Mouse (Mus musculus): ENCODE data around the gene Ammecr1. TPM values are rescaled to one million over a fixed set of nuclear protein-coding genes. Genes with fewer than 3 reads are reported as not detected.

Ammecr1 gene
- total RNA-seq, 2 experiments from 2014 or later, result 10.1 to 11.6 TPM

GRCm38 (mm10) chrX:142916719-142917118, 49.8 kb downstream of the Ammecr1 start:
- DNase-seq, result no peak

GRCm38 (mm10) chrX:142914208-142914607, 52.3 kb downstream of the Ammecr1 start:
- no peak for DNase-seq

GRCm38 (mm10) chrX:142903854-142904253, 62.7 kb downstream of the Ammecr1 start:
- no peak for DNase-seq

GRCm38 (mm10) chrX:142902599-142902998, 63.9 kb downstream of the Ammecr1 start:
- no peak for DNase-seq

- no peak for DNase-seq
These were observed 64.6 kb downstream of the Ammecr1 start for GRCm38 (mm10) chrX:142901915-142902314.

GRCm38 (mm10) chrX:142898295-142898887, 68.1 kb downstream of the Ammecr1 start:
- DNase-seq, result peak in 1 of 2 experiments; percentile 7

- DNase-seq, result no peak
These were observed 69.0 kb downstream of the Ammecr1 start for GRCm38 (mm10) chrX:142897477-142898000.

- no peak for DNase-seq
These were observed 71.2 kb downstream of the Ammecr1 start for GRCm38 (mm10) chrX:142895316-142895715.

- no peak for DNase-seq
These were observed 80.6 kb downstream of the Ammecr1 start for GRCm38 (mm10) chrX:142885962-142886361.

- DNase-seq, result no peak
These were observed 82.9 kb downstream of the Ammecr1 start for GRCm38 (mm10) chrX:142883593-142883992.

- no peak for DNase-seq
These were observed 84.3 kb downstream of the Ammecr1 start for GRCm38 (mm10) chrX:142882255-142882654.

GRCm38 (mm10) chrX:142869844-142870243, 96.7 kb downstream of the Ammecr1 start:
- DNase-seq, result peak in 1 of 2 experiments; percentile 9

GRCm38 (mm10) chrX:142848032-142848431, 118.5 kb downstream of the Ammecr1 start:
- no peak for DNase-seq

- DNase-seq, result peak; percentile 57 to 58
These were observed 120.3 kb downstream of the Ammecr1 start for GRCm38 (mm10) chrX:142846266-142846665.

- DNase-seq, result no peak
These were observed 124.6 kb downstream of the Ammecr1 start for GRCm38 (mm10) chrX:142841916-142842315.

GRCm38 (mm10) chrX:142839411-142839810, 127.1 kb downstream of the Ammecr1 start:
- DNase-seq, result no peak

- DNase-seq, result peak; percentile 46
These were observed 127.7 kb downstream of the Ammecr1 start for GRCm38 (mm10) chrX:142838841-142839240.

GRCm38 (mm10) chrX:142837316-142837715, 129.2 kb downstream of the Ammecr1 start:
- DNase-seq, result no peak

GRCm38 (mm10) chrX:142836399-142836798, 130.1 kb downstream of the Ammecr1 start:
- DNase-seq, result no peak

- no peak for DNase-seq
These were observed 131.7 kb downstream of the Ammecr1 start for GRCm38 (mm10) chrX:142834807-142835206.

- peak; percentile 59 to 62 for DNase-seq
These were observed 133.2 kb downstream of the Ammecr1 start for GRCm38 (mm10) chrX:142833164-142833796.

- DNase-seq, result no peak
These were observed 134.3 kb downstream of the Ammecr1 start for GRCm38 (mm10) chrX:142832221-142832620.

GRCm38 (mm10) chrX:142830572-142830971, 136.0 kb downstream of the Ammecr1 start:
- no peak for DNase-seq

Data from adrenal gland, postnatal 36 days (tissue).